Mouse (Mus musculus) MEL (cell line): ENCODE results near the gene Daam1.

ENCODE experiments used
- CTCF ChIP-seq, 3 experiments: IDR thresholded peaks in 2 of 3; conservative IDR thresholded peaks in 1 of 3; 2 replicates each; pipeline ENCODE4 v1.5.1; 2011 to 2012; ENCODE audit warnings: low read length in 3 of 3, low read depth in 2 of 3, mild to moderate bottlenecking in 2 of 3, improper control_type of control experiment in 1 of 3, inconsistent platforms in 1 of 3, mixed read lengths in 1 of 3, moderate library complexity in 1 of 3; ENCODE audit not compliant: control insufficient read depth in 1 of 3, insufficient read depth in 1 of 3, poor library complexity in 1 of 3, severe bottlenecking in 1 of 3
- SMC3 ChIP-seq: IDR thresholded peaks from 2 replicates; pipeline ENCODE4 v1.6.1; 2011; ENCODE audit warnings: low read depth, low read length, improper control_type of control experiment
- UBTF ChIP-seq: IDR thresholded peaks from 2 replicates; pipeline ENCODE4 v1.6.1; 2012; ENCODE audit warnings: low read depth, mild to moderate bottlenecking, inconsistent platforms, low read length, improper control_type of control experiment, moderate library complexity, borderline replicate concordance; ENCODE audit not compliant: insufficient read depth

DNA sequence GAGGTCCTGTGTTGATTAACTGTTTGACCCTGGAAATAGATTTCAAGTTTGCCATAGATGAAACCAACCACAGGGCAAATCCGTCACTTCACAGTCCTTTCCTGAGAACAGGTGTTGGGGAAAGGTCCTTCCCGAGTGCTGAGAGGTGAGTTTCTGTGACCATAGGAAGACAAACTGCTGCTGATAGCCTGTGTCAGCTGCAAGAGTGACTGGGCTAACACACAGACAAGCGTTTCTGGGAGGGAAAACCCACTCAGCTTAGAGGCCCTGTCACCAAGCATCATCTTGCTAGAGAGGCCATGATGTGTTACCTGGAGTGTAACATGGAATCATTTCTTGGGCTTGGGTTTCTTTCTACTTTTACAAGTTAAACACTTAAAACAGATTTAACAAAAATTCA lies 35.1 kb downstream of the Daam1 start:
- TF ChIP-seq CTCF (IDR thresholded peaks at IDR 0.05 in 2 of 3, conservative IDR thresholded peaks at IDR 0.05 in 1 of 3; ENCODE audit: control insufficient read depth in 1 of 3, insufficient read depth in 1 of 3, low read depth in 2 of 3, low read length in 3 of 3, poor library complexity in 1 of 3, severe bottlenecking in 1 of 3) = no peak
- no peak for TF ChIP-seq UBTF
- TF ChIP-seq SMC3 = no peak
